Mouse (Mus musculus): ENCODE measurements around the gene Rdh16f1.

DNA sequence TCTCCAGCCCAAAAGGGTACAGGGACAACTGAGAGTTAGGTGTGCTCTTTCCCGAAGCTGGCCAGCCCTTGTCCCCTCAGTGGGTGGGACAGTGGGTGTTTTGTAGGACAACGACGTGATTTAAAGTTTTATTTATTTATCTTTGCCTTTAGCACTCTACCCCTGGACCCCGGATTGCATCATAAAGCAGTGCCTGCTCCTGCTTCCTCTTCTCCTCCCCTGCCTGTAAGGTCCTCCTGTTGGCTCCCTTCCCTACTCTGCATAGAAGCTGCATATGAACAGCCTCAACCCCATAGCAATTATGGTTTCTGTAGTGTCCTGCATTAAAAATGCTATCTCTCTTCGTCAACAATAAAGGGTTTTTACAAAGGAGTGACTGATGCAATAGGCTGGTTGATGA is 28.2 kb upstream of the Rdh16f1 start:
- TF ChIP-seq CTCF (IDR thresholded peaks at IDR 0.05; ENCODE audit: low read depth) (no peak), EP300 (optimal IDR thresholded peaks at IDR 0.05) (no peak)
